ENCODE assay signal across 21 mouse cellular contexts in the genomic region with DNA sequence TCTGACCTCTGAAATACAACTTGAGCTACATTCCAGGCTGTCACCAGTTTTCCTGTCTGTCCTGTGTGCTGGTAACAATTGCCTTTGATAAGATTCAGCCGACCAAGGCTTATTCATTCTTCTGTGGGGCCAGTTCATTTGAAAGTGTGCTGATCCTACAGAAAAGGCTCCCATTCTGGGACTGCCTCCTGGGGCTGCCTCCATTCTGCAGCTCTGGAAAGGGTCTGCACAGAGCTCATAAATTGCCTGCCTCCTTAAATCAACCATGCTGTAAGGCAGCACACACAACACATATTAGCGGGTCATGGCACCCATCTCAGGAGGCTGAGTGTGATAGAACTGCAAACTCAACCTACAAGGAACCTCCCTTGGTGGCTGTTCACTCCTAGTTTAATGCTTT.
DNase-seq lines count a peak whose midpoint lies in the region; ATAC-seq lines count a peak whose summit lies in the region.
"Had no signal": no experiment of that assay in that cellular context is flagged by ENCODE, and none has a peak within 500 bp of the region (broad histone marks: within the 10 kb centered on the region; RNA-seq: fewer than 3 reads in every experiment).

No protein-coding gene starts in this region.

- H3K27me3 ChIP-seq in forebrain, embryonic 12.5 days: no peaks in the 10 kb centered on the region
- H3K27me3 ChIP-seq in forebrain, embryonic 13.5 days: no peaks in the 10 kb centered on the region
- no peaks in the 10 kb centered on the region for H3K27me3 ChIP-seq in kidney, embryonic 16.5 days (ENCODE audit: insufficient read depth, low read length)
- H3K27me3 ChIP-seq in intestine, embryonic 16.5 days (replicated peaks; ENCODE audit: control insufficient read depth, insufficient read depth, low read length): no peaks in the 10 kb centered on the region
- H3K27me3 ChIP-seq: embryonic facial prominence, embryonic 13.5 days had no signal

- no peaks in the 10 kb centered on the region for H3K36me3 ChIP-seq in forebrain, embryonic 12.5 days (replicated peaks)
- no peaks in the 10 kb centered on the region for H3K36me3 ChIP-seq in forebrain, embryonic 13.5 days (ENCODE audit: poor library complexity, severe bottlenecking)
- no peaks in the 10 kb centered on the region for H3K36me3 ChIP-seq in kidney, embryonic 16.5 days (ENCODE audit: insufficient read depth, low read length)
- H3K36me3 ChIP-seq in intestine, embryonic 16.5 days (ENCODE audit: control insufficient read depth, insufficient read depth, low read length): no peaks in the 10 kb centered on the region
- H3K36me3 ChIP-seq: embryonic facial prominence, embryonic 13.5 days had no signal

- H3K4me3 ChIP-seq in forebrain, embryonic 12.5 days (replicated peaks): no peak overlapping the region
- no peak overlapping the region for H3K4me3 ChIP-seq in forebrain, embryonic 13.5 days
- H3K4me3 ChIP-seq in kidney, embryonic 16.5 days (ENCODE audit: low read length): no peak overlapping the region
- H3K4me3 ChIP-seq in intestine, embryonic 16.5 days (ENCODE audit: low read length): no peak overlapping the region
- H3K4me3 ChIP-seq: embryonic facial prominence, embryonic 13.5 days; gastrocnemius, adult 2 months; layer of hippocampus, adult 2 months had no signal

- no peak for DNase-seq in kidney, adult 8-10 months
- DNase-seq in retina, embryonic 14.5 days (ENCODE audit: low spot score): peak; percentile 38
- no peak for DNase-seq in retina, postnatal 1 day
- DNase-seq in urinary bladder, adult 2 months (ENCODE audit: low spot score): no peak
- DNase-seq: adrenal gland, adult 8-10 months; cerebellum, adult 11 months; cerebellum, postnatal 14 days; gastrocnemius, adult 2 months; heart, adult 11 months; kidney, adult 2 months; left cerebral cortex, postnatal 4 days; lung, adult 2 months; lung, postnatal 36 days; thymus, adult 18-20 months had no signal

- no peaks in the 10 kb centered on the region for H3K9me3 ChIP-seq in forebrain, embryonic 12.5 days
- no peaks in the 10 kb centered on the region for H3K9me3 ChIP-seq in forebrain, embryonic 13.5 days (replicated peaks)
- H3K9me3 ChIP-seq in kidney, embryonic 16.5 days (ENCODE audit: low read length): no peaks in the 10 kb centered on the region
- no peaks in the 10 kb centered on the region for H3K9me3 ChIP-seq in intestine, embryonic 16.5 days (ENCODE audit: control insufficient read depth, low read length)
- H3K9me3 ChIP-seq: embryonic facial prominence, embryonic 13.5 days had no signal

- H3K4me1 ChIP-seq in forebrain, embryonic 12.5 days: peaks cover 6% of the 10 kb centered on the region
- H3K4me1 ChIP-seq in forebrain, embryonic 13.5 days: peaks cover 4% of the 10 kb centered on the region; the same call in 1 of the 2 replicates
- no peaks in the 10 kb centered on the region for H3K4me1 ChIP-seq in kidney, embryonic 16.5 days (ENCODE audit: insufficient read depth, low read length)
- no peaks in the 10 kb centered on the region for H3K4me1 ChIP-seq in intestine, embryonic 16.5 days (ENCODE audit: control insufficient read depth, insufficient read depth, low read length)
- H3K4me1 ChIP-seq: embryonic facial prominence, embryonic 13.5 days had no signal

- 4% methylated on average over 2 of the region's 2 CpGs for WGBS in forebrain, embryonic 12.5 days
- 15% methylated on average over 2 of the region's 2 CpGs for WGBS in forebrain, embryonic 13.5 days
- 46% methylated on average over 2 of the region's 2 CpGs for WGBS in kidney, embryonic 16.5 days
- 57% methylated on average over 2 of the region's 2 CpGs for WGBS in intestine, embryonic 16.5 days

- ATAC-seq in forebrain, embryonic 12.5 days (ENCODE audit: low FRiP score): peak; percentile 41; the same call in 1 of the 2 replicates
- no peak for ATAC-seq in forebrain, embryonic 13.5 days
- peak; percentile 42; the same call in 1 of the 2 replicates for ATAC-seq in kidney, embryonic 16.5 days (ENCODE audit: low FRiP score, low TSS enrichment)
- no peak for ATAC-seq in intestine, embryonic 16.5 days
- ATAC-seq: hindbrain, postnatal 0 days had no signal

- no peak overlapping the region for H3K4me2 ChIP-seq in forebrain, embryonic 12.5 days
- no peak overlapping the region for H3K4me2 ChIP-seq in forebrain, embryonic 13.5 days
- no peak overlapping the region for H3K4me2 ChIP-seq in kidney, embryonic 16.5 days (replicated peaks; ENCODE audit: low read depth, low read length)
- H3K4me2 ChIP-seq in intestine, embryonic 16.5 days (ENCODE audit: low read depth, low read length): no peak overlapping the region
- H3K4me2 ChIP-seq: embryonic facial prominence, embryonic 13.5 days had no signal

- H3K9ac ChIP-seq in forebrain, embryonic 12.5 days: no peak overlapping the region
- no peak overlapping the region for H3K9ac ChIP-seq in forebrain, embryonic 13.5 days
- H3K9ac ChIP-seq in kidney, embryonic 16.5 days (replicated peaks; ENCODE audit: low read length): no peak overlapping the region
- H3K9ac ChIP-seq in intestine, embryonic 16.5 days (ENCODE audit: low read depth, low read length): no peak overlapping the region
- H3K9ac ChIP-seq: embryonic facial prominence, embryonic 13.5 days had no signal

- no peak overlapping the region for H3K27ac ChIP-seq in forebrain, embryonic 12.5 days
- no peak overlapping the region for H3K27ac ChIP-seq in forebrain, embryonic 13.5 days
- H3K27ac ChIP-seq in kidney, embryonic 16.5 days (ENCODE audit: low read length): no peak overlapping the region
- H3K27ac ChIP-seq in intestine, embryonic 16.5 days (ENCODE audit: low read length): no peak overlapping the region
- H3K27ac ChIP-seq: embryonic facial prominence, embryonic 13.5 days; gastrocnemius, adult 2 months; hindbrain, postnatal 0 days; layer of hippocampus, adult 2 months had no signal

Comparison
In these comparisons a context has a peak if more than half of its experiments do, and no peak if none do; other contexts are left out.
1. ATAC-seq: peak in forebrain, embryonic 12.5 days (single experiment) and kidney, embryonic 16.5 days (single experiment); none in forebrain, embryonic 13.5 days (single experiment) and intestine, embryonic 16.5 days (single experiment).